Mouse (Mus musculus) ES-Bruce4 (cell line): Measurements from ENCODE around the gene Usp10. TPM values are rescaled to one million over a fixed set of nuclear protein-coding genes. Genes with fewer than 3 reads are reported as not detected.

Experiments used
- H3K27ac ChIP-seq: 2 replicates; pipeline ENCODE4 v1.5.1; 2012; ENCODE audit warnings: low read length, inconsistent platforms; ENCODE audit not compliant: insufficient read depth
- H3K27me3 ChIP-seq: 2 replicates; pipeline ENCODE4 v1.6.1; 2012; ENCODE audit warnings: mild to moderate bottlenecking, low read length, inconsistent platforms; ENCODE audit not compliant: control insufficient read depth, poor library complexity, insufficient read depth, severe bottlenecking
- H3K36me3 ChIP-seq: 2 replicates; pipeline ENCODE4 v1.6.1; 2012; ENCODE audit warnings: inconsistent platforms, mild to moderate bottlenecking, low read length, moderate library complexity; ENCODE audit not compliant: control insufficient read depth, poor library complexity, insufficient read depth, severe bottlenecking
- H3K4me1 ChIP-seq: one replicate; pipeline ENCODE4 v1.8.1; 2011; ENCODE audit warnings: low read length; ENCODE audit not compliant: control insufficient read depth, insufficient read depth
- H3K4me3 ChIP-seq: 2 replicates; pipeline ENCODE4 v1.5.1; 2011; ENCODE audit warnings: low read depth, mild to moderate bottlenecking, low read length
- H3K9ac ChIP-seq: 2 replicates; pipeline ENCODE4 v1.6.1; 2012; ENCODE audit warnings: low read depth, mild to moderate bottlenecking, inconsistent platforms; ENCODE audit not compliant: poor library complexity, severe bottlenecking
- H3K9me3 ChIP-seq: replicated peaks from 2 replicates; pipeline ENCODE4 v1.6.1; 2012; ENCODE audit warnings: mild to moderate bottlenecking, low read length, inconsistent platforms; ENCODE audit not compliant: control insufficient read depth, poor library complexity, insufficient read depth, severe bottlenecking
- CTCF ChIP-seq: IDR thresholded peaks from one replicate; pipeline ENCODE4 v1.8.1; 2011; ENCODE audit warnings: low read depth, low read length
- EP300 ChIP-seq: IDR thresholded peaks from 2 replicates; pipeline ENCODE4 v1.6.1; 2011; ENCODE audit warnings: low read depth, low read length; ENCODE audit not compliant: insufficient read depth
- POLR2A ChIP-seq: IDR thresholded peaks from one replicate; pipeline ENCODE4 v1.8.1; 2011; ENCODE audit warnings: low read length; ENCODE audit not compliant: insufficient read depth
- polyA plus RNA-seq: library from polyadenylated mRNA; stranded (reverse); fragments of >200 nt; gene quantifications from 2 replicates; pipeline ENCODE4 v1.2.4, GENCODE M21; 2011; ENCODE audit warnings: low read depth; ENCODE audit not compliant: missing spikeins, insufficient read depth, insufficient read length

The Usp10 gene
- polyA plus RNA-seq, 1 experiment = 385 TPM

DNA sequence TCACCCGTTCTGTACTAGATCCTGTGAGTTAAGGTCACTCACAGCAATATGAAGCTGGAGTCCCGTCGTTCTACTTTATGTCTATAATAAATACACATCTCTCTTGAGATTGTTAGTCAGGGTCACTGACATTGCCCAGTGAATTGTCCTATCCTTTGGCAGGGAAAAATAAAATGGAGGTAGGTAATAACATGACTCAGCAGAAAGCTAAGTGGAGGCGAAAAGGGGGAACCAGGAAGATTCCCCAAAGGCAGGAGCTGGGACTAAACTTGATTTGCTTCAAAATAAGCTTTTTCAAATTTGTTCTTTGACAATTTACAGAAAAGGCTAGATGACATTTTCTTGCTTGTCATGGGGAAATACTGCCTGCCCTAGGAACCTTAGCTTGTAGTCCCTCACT is 21.2 kb downstream of the Usp10 start:
- Histone ChIP-seq H3K27me3 (no peaks in the 10 kb centered on the region), H3K4me1 (peaks cover 14% of the 10 kb centered on the region), H3K9ac (no peak overlapping the region), H3K9me3 (no peaks in the 10 kb centered on the region), H3K27ac (no peak overlapping the region), H3K36me3 (peaks cover 57% of the 10 kb centered on the region), H3K4me3 (no peak overlapping the region)
- no peak for TF ChIP-seq EP300
- no peak for TF ChIP-seq CTCF
- no peak for TF ChIP-seq POLR2A

DNA sequence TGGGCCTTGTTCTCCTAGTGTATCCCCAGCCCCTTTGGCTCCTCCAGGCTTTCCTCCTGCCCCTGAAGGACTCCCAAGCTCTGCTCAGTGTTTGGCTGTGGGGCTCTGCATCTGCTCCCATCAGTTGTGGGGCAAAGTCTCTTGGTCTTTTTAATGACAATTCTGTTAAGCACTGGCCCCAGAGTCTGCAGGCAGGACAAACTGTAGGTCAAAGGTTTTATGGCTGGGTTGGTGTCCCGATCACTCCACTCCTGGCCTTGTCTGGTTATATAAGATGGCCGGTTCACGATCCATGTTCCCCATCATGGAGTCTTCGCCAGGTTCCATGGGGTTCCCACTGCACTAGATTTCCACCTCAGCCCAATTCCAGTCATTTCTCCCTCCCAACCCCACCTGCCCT is 23.5 kb downstream of the Usp10 start:
- Histone ChIP-seq H3K36me3 (peaks cover 63% of the 10 kb centered on the region), H3K4me1 (peaks cover 8% of the 10 kb centered on the region), H3K27me3 (no peaks in the 10 kb centered on the region), H3K27ac (no peak overlapping the region), H3K9me3 (no peaks in the 10 kb centered on the region), H3K9ac (no peak overlapping the region), H3K4me3 (no peak overlapping the region)
- no peak for TF ChIP-seq EP300
- TF ChIP-seq CTCF = no peak
- TF ChIP-seq POLR2A = no peak

DNA sequence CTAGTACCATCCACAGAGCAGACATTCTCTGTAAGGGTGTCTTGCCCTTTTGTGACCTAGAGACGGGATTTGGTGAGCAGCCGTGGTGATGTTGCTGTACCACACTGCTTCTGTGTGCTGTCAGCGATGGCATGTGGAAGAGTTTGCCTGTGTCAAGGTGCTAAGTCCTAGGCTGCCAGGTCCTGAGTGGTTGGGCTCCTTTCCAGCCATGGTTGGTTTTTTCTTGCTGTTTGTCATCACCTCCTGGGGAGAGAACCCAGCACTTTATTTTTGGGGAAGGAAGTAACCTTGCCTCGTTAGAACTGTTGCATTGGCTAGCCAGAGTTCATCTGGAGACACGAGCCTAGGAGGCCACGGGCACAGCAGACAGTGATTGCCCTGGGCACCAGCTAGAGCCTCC is 25.4 kb downstream of the Usp10 start:
- no peak for TF ChIP-seq CTCF
- TF ChIP-seq POLR2A = no peak
- no peak for TF ChIP-seq EP300
- peaks cover 3% of the 10 kb centered on the region for H3K4me1 ChIP-seq
- no peak overlapping the region for H3K9ac ChIP-seq
- peaks cover 66% of the 10 kb centered on the region for H3K36me3 ChIP-seq
- H3K27ac ChIP-seq = no peak overlapping the region
- no peaks in the 10 kb centered on the region for H3K27me3 ChIP-seq
- H3K4me3 ChIP-seq = no peak overlapping the region
- no peaks in the 10 kb centered on the region for H3K9me3 ChIP-seq

- H3K9me3 ChIP-seq = no peaks in the 10 kb centered on the region
- TF ChIP-seq POLR2A = no peak
- TF ChIP-seq EP300 = no peak
- no peak for TF ChIP-seq CTCF
- H3K4me1 ChIP-seq = peaks cover 2% of the 10 kb centered on the region
- H3K27ac ChIP-seq = no peak overlapping the region
- no peak overlapping the region for H3K9ac ChIP-seq
- H3K36me3 ChIP-seq = peaks cover 67% of the 10 kb centered on the region
- H3K27me3 ChIP-seq = no peaks in the 10 kb centered on the region
- no peak overlapping the region for H3K4me3 ChIP-seq
Measured at GRCm38 (mm10) chr8:119938481-119938880, 28.3 kb downstream of the Usp10 start.

GRCm38 (mm10) chr8:119939336-119939735 is 29.2 kb downstream of the Usp10 start:
- TF ChIP-seq POLR2A (no peak), CTCF (no peak), EP300 (no peak)

DNA sequence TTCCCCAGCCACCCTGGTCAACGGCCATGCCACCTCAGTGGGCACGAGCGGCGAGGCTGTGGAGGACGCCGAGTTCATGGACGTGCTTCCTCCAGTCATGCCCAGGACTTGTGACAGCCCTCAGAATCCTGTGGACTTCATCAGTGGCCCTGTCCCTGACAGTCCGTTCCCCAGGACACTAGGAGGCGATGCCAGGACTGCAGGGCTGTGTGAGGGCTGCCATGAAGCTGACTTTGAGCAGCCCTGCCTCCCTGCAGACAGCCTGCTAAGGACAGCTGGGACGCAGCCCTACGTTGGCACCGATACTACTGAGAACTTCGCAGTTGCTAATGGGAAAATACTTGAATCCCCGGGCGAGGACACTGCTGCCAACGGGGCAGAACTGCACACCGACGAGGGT is 31.3 kb downstream of the Usp10 start:
- Histone ChIP-seq H3K27ac (no peak overlapping the region), H3K27me3 (no peaks in the 10 kb centered on the region), H3K9me3 (no peaks in the 10 kb centered on the region), H3K4me1 (peaks cover 2% of the 10 kb centered on the region), H3K36me3 (peaks cover 64% of the 10 kb centered on the region), H3K4me3 (no peak overlapping the region), H3K9ac (no peak overlapping the region)
- no peak for TF ChIP-seq CTCF
- no peak for TF ChIP-seq EP300
- TF ChIP-seq POLR2A = no peak

More at GRCm38 (mm10) chr8:119939336-119939735, 29.2 kb downstream of the Usp10 start:
- Histone ChIP-seq H3K4me3 (no peak overlapping the region), H3K36me3 (peaks cover 61% of the 10 kb centered on the region), H3K9me3 (no peaks in the 10 kb centered on the region), H3K27me3 (no peaks in the 10 kb centered on the region), H3K4me1 (peaks cover 2% of the 10 kb centered on the region), H3K9ac (no peak overlapping the region), H3K27ac (no peak overlapping the region)
